Mouse (Mus musculus): ENCODE results near the gene Vps33b. TPM values are rescaled to one million over a fixed set of nuclear protein-coding genes. Genes with fewer than 3 reads are reported as not detected.

Gene Vps33b
- polyA plus RNA-seq, 1 experiment from 2014 or later = 25.1 TPM

Other genes with a start within 250 kb of the Vps33b start
- gene Zfp710, start 244.8 kb upstream of the Vps33b start, polyA plus RNA-seq (2015; fragmentation: Nextera tagmentation; extraction: Ambion mirVana) = 21.3 and 25.1 TPM in 2 replicates
- gene Idh2, start 154.3 kb upstream of the Vps33b start, polyA plus RNA-seq (2015; fragmentation: Nextera tagmentation; extraction: Ambion mirVana) = 291 and 296 TPM in 2 replicates
- 22.8 and 24.0 TPM in 2 replicates for gene Sema4b, start 82.8 kb upstream of the Vps33b start, polyA plus RNA-seq (2015; fragmentation: Nextera tagmentation; extraction: Ambion mirVana)
- gene Cib1, start 36.8 kb upstream of the Vps33b start, polyA plus RNA-seq (2015; fragmentation: Nextera tagmentation; extraction: Ambion mirVana) = 30.1 and 38.1 TPM in 2 replicates
- 4.2 and 4.3 TPM in 2 replicates for gene Gdpgp1, start 36.8 kb upstream of the Vps33b start, polyA plus RNA-seq (2015; fragmentation: Nextera tagmentation; extraction: Ambion mirVana)
- gene Ttll13, start 23.3 kb upstream of the Vps33b start, polyA plus RNA-seq (2015; fragmentation: Nextera tagmentation; extraction: Ambion mirVana) = 1.9 and 2.0 TPM in 2 replicates
- gene Ngrn, start 8.4 kb upstream of the Vps33b start, polyA plus RNA-seq (2015; fragmentation: Nextera tagmentation; extraction: Ambion mirVana) = 63.8 and 64.3 TPM in 2 replicates
- gene Prc1, start 24.8 kb downstream of the Vps33b start, polyA plus RNA-seq (2015; fragmentation: Nextera tagmentation; extraction: Ambion mirVana) = 75.2 and 78.9 TPM in 2 replicates
- 13.6 and 16.5 TPM in 2 replicates for gene Rccd1, start 54.8 kb downstream of the Vps33b start, polyA plus RNA-seq (2015; fragmentation: Nextera tagmentation; extraction: Ambion mirVana)
- 52.5 and 58.6 TPM in 2 replicates for gene Unc45a, start 71.4 kb downstream of the Vps33b start, polyA plus RNA-seq (2015; fragmentation: Nextera tagmentation; extraction: Ambion mirVana)
- gene Hddc3, start 73.5 kb downstream of the Vps33b start, polyA plus RNA-seq (2015; fragmentation: Nextera tagmentation; extraction: Ambion mirVana) = 22.6 and 26.4 TPM in 2 replicates
- gene Man2a2, start 101.7 kb downstream of the Vps33b start, polyA plus RNA-seq (2015; fragmentation: Nextera tagmentation; extraction: Ambion mirVana) = 19.4 and 21.3 TPM in 2 replicates
- gene Fes, start 118.3 kb downstream of the Vps33b start, polyA plus RNA-seq (2015; fragmentation: Nextera tagmentation; extraction: Ambion mirVana) = 3.0 and 5.0 TPM in 2 replicates
- gene Furin, start 135.8 kb downstream of the Vps33b start, polyA plus RNA-seq (2015; fragmentation: Nextera tagmentation; extraction: Ambion mirVana) = 3.2 and 3.6 TPM in 2 replicates